Mouse (Mus musculus) adrenal gland, postnatal 14 days (tissue): ENCODE measurements around the gene Ggct. TPM values are rescaled to one million over a fixed set of nuclear protein-coding genes. Genes with fewer than 3 reads are reported as not detected.

Experiments
- DNase-seq: peaks from one replicate; pipeline ENCODE4 v3.0.0; 2021; ENCODE audit warnings: mixed read lengths
- long read RNA-seq, 2 experiments: library from polyadenylated mRNA; stranded (forward); transcript quantifications; one replicate each; pipeline ENCODE4 v2.0.0; 2021
- total RNA-seq: library from RNA; stranded (reverse); gene quantifications from 2 replicates; pipeline ENCODE4 v1.2.3, GENCODE M21; 2021

Ggct gene
- total RNA-seq = 5.3 and 7.8 TPM in 2 replicates
- long read RNA-seq, experiment 1 = 0 reads
- long read RNA-seq, experiment 2 = 0 reads

- peak; percentile 97 for DNase-seq
Observed at GRCm38 (mm10) chr6:54992734-54993260, at the start of gene Ggct. Gene Ggct (minus strand): TSS chr6:54992950.

- no peak for DNase-seq
Observed at GRCm38 (mm10) chr6:55040031-55040430, 47.3 kb upstream of the Ggct start.

- no peak for DNase-seq
Observed at GRCm38 (mm10) chr6:55039446-55039783, 46.7 kb upstream of the Ggct start.

GRCm38 (mm10) chr6:55038671-55039445 lies 46.1 kb upstream of the Ggct start:
- peak; percentile 40 for DNase-seq

DNA sequence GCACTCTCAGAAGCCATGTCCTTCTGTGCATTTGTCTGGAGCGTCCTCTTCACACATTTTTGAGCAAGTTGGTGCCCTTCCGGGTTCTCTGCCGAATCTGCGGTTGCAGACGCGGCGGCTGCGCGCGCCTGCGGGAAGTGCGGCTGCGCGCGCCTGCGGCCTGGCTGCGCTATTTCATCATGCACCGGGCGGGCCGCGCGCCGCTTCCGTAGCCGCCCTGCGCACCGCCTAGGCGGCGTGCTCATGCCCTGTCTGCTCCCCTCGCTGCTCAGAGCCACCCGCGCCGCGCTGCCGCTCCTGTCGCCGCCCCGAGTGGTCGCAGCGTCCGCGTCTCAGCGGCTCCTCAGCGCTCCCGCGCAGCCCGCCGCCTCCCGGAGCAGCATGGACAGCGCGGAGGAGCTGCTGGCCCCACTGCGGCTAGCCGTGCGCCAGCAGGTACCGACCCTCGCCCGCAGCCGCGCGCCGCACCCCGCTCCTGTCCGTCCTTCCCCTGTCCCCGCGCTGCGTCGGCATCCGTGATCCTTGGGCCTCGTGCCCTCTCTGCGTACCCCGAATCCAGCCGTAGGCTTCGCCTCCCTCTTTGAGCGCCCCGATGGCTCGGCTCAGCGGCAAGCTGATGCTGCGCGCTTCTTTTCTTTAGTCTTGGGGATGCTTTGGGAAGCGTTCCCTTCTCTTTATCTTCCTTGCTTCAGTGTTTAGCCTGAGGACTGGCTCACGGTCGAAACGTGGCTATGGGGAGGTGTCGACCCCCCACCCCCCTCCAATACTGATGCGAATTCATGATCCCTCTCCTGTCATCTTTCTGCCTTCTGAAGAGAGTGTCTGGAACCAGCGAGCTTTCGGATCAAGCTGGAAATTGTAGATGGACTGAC lies 45.3 kb upstream of the Ggct start, which contains the start of gene Gars:
Gene Gars, plus strand, starts transcription at position 209 of the 872 bp plus-strand sequence.
- peak; percentile 92 for DNase-seq

DNA sequence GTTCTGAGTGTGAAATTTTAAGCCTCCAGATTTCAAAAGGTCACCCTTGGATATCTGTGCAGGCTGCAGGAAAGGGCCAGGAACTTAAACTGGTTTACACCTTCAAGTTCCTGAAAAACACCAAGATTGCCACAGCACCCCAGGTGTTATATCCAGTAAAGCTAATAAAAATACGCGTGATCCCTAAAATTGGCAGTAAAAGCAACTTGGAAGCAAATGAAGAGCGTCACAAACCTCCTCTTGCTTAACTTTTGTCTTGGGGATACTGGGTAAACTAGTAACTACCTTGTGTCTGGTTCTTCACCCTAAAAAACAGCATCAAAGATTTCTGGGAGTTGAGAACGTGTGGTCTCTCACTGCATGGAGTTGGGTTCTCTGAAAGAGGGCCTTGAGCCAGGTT lies 44.0 kb upstream of the Ggct start:
- DNase-seq = no peak

DNA sequence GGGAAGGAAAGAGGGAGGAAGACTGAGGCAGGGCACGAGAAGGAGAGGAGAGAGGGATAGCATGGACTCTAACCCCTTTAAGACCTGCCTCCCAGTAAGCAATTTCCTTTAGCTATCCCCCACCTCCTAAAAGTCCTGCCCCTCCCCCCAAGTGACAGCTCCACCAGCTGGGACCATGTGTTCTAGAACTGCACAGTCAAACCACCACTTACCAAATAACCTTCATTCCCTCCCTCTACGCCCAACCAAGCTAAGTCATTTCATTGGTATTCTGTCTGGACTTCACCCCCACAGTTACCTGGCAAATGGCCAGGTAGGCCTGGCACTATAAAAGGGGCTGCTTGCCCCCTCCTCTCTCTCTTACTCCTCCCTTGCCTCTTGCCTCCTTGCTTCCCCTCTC lies 34.9 kb upstream of the Ggct start:
- no peak for DNase-seq

DNA sequence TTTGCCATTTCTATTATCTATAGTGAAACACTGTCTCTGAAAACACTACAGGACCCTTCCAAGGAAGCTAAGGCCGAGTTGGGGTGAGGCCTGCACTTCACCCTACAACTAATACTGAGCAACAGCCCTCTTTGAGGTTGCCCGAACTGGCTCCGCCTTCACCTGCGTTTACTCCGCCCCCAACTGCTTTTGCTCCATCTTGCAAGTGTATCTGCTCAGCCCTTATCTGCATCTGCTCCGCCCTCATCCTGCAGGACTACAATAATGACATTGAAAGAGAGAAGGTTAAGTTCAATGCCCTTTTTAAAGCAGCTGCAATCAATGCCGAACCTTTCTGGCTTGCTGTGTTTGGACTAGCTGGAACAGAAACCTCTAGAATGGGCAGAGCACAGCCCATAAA lies 29.1 kb upstream of the Ggct start:
- no peak for DNase-seq

GRCm38 (mm10) chr6:55018417-55018816 lies 25.7 kb upstream of the Ggct start:
- DNase-seq = no peak

DNA sequence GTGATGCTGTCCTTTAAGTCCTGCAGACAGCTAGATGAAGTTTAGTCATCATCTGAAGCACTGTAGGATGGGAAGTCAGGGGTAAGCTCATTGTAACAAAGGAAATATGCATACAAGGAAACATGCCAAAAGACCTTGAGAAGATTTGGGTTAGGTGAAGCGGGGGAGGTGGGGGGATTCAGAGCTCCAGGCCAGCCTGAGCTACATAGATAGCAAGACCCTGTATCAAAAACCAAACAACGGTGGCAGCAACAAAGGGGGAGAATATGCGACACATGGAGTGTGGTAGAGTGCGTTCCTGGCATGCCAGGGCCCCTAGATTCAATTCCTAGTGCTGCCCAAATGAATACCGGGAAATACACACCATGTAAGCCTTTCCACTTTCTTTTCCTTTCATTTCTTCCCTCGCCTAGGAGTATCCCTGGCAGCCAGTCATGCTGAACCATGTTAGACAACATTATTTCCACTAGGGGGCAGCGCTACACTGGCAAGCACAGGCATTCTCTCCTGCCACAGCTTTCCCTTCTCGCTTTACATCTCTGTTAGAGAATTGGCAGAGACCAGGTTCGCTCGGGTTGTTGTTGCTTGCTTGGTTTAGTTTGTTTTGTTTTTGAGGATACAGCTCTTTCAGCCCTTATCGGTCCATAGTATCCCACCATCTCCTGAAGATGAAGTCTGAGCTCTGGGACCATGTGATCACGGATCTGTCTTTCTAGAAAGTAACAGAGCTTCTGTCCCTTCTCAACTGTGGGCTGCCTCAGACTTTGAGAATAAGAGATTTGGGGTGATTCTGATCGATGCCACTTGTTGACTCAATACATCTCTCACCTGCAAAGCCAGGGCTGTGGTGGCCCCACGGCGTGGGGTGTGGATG lies 24.2 kb upstream of the Ggct start:
- DNase-seq = peak; percentile 77

GRCm38 (mm10) chr6:55016236-55016635 lies 23.5 kb upstream of the Ggct start:
- DNase-seq = peak; percentile 71

- no peak for DNase-seq
Observed at GRCm38 (mm10) chr6:55014184-55014583, 21.4 kb upstream of the Ggct start.

DNA sequence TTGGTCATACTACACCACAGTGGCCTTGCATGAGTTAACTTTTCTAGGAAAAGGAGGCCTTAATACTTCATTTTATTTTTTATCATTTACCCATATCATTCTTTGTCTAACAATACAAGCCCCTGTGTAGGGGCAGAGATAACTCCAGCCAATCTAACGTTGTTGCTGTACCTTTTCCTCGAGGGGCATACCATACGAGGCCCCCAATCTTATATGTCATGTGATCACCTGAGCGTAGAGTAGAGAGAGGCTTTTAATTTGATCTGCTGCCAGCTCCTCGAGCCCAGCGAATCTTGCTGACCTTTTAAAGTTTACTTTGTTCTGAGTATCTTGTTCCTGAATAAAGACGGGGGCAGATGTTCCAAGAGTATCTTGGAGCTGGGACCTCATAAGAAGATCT lies 19.8 kb upstream of the Ggct start:
- DNase-seq = no peak

DNA sequence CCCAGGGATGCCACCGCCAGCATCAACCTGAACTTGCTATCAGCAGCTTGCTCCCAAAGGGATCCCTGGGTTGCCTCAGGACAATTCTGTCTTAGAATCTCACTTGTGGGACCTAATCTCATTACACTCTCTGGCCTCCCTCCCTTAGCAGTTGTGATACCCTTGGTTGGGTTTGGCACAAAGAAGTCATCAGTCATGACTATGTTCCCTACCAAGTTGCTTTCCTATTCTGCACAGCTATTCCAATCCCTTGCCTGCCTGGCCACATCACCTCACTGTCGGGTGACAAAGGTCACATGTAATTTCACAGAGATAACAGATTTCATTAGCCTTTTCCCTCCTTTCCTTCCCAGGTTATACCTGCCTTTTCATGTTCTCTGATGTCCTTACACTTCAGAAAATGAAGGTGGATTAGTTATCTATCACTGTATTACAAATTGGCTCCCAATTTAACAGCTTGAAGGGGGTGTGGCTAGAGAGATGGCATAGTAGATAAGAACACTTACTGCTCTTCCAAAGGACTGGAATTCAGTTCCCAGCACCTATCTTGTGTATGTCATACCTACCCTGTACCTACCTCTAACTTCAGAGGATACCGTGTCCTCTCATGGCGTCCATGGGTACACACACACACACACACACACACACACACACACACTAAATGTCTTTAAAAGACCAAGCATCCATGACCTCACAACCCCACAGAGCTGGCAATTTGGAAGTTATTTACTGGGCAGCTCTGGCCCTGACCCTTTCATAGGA lies 17.8 kb upstream of the Ggct start:
- no peak for DNase-seq

DNA sequence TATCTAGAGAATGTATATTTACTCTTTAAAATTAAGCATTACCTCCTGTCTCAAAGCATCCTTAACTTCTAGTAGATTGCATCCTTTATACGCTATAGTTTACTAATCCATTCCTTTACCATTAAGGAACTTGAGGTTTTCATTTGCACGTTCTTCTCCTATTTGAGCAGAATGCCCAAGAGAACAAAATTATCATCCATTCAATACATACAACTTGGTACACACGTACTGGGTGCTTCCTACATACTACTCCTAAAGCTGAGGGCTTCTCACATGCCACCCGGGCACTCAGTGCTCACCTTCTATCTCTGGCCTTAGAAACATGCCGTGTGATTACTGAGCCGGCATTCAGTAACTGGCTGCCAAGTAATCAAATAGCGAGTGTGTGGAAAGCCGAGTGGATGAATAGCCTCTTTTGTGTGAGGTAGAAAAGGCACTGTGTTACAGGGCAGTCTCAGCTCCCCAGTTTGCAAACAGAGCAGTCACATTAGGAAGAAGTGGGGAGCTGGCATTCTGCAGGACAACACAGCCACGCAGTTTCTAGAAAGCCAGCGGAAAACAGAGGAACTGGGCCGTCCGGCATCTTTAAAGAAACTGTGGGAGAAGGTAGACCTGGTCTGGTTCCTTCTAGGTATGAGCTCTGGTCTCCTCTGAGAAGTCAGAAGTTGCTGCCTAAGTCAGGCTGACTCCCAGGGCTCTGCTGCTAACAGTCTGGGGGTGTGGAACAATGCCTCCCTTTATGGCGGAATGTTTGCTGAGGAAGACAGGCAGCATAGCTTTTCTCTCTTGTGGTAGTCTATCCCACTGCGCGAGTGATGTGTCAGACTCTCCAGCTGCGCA lies 16.9 kb upstream of the Ggct start:
- DNase-seq = no peak

GRCm38 (mm10) chr6:55008401-55008800 lies 15.7 kb upstream of the Ggct start:
- DNase-seq = peak; percentile 12

DNA sequence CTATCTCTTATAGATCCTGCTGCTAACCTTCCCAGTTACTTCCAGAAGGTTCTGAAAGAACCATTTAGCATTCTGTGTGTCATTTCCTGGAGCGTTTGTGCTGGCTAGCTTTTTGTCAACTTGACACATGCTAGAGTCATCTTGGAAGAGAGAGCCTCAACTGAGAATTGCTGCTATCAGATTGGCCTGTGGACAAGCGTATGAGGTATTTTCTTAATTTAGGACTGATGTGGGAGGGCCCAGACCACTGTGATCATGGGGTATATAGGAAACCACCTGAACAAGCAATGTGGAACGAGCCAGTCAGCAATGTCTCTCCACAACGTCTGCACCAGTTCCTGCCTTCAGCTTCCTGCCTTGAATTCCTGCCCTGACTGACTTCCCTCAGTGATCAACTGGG lies 10.8 kb upstream of the Ggct start:
- no peak for DNase-seq

GRCm38 (mm10) chr6:55002438-55002837 lies 9.7 kb upstream of the Ggct start:
- DNase-seq = no peak

- DNase-seq = no peak
Observed at GRCm38 (mm10) chr6:55001320-55001719, 8.6 kb upstream of the Ggct start.

GRCm38 (mm10) chr6:54997726-54998125 lies 5.0 kb upstream of the Ggct start:
- DNase-seq = no peak
